Mouse (Mus musculus) intestine, postnatal 0 days (tissue): ENCODE data around the gene Dio1. TPM values are rescaled to one million over a fixed set of nuclear protein-coding genes. Genes with fewer than 3 reads are reported as not detected.

Experiments
- ATAC-seq: fragments of 200-750 bp; cut with Nextera tagmentation; 2 replicates; pipeline ENCODE4 v1.8.0; 2017; ENCODE audit warnings: mild to moderate bottlenecking, moderate TSS enrichment, moderate library complexity
- H3K27ac ChIP-seq: fragments of 300-500 bp; sonication (generic); 2 replicates; pipeline ENCODE4 v1.5.1; 2014; ENCODE audit warnings: mild to moderate bottlenecking, low read depth, low read length, moderate library complexity
- H3K27me3 ChIP-seq: fragments of 300-500 bp; sonication (generic); replicated peaks from 2 replicates; pipeline ENCODE4 v1.6.1; 2014; ENCODE audit warnings: low read length, mixed read lengths; ENCODE audit not compliant: control insufficient read depth, insufficient read depth
- H3K36me3 ChIP-seq: fragments of 300-500 bp; sonication (generic); 2 replicates; pipeline ENCODE4 v1.6.1; 2014; ENCODE audit warnings: mild to moderate bottlenecking, moderate library complexity; ENCODE audit not compliant: control insufficient read depth, insufficient read depth
- H3K4me1 ChIP-seq: fragments of 300-500 bp; sonication (generic); replicated peaks from 2 replicates; pipeline ENCODE4 v1.6.1; 2014; ENCODE audit warnings: antibody characterized with exemption, low read length, mixed read lengths; ENCODE audit not compliant: control insufficient read depth, insufficient read depth
- H3K4me2 ChIP-seq: fragments of 300-500 bp; sonication (generic); replicated peaks from 2 replicates; pipeline ENCODE4 v1.6.1; 2014; ENCODE audit warnings: low read depth, mild to moderate bottlenecking, moderate library complexity
- H3K4me3 ChIP-seq: fragments of 300-500 bp; sonication (generic); 2 replicates; pipeline ENCODE4 v1.5.1; 2014; ENCODE audit warnings: low read depth, low read length
- H3K9ac ChIP-seq: fragments of 300-500 bp; sonication (generic); 2 replicates; pipeline ENCODE4 v1.6.1; 2014; ENCODE audit warnings: mild to moderate bottlenecking, low read depth, low read length
- H3K9me3 ChIP-seq: fragments of 300-500 bp; sonication (generic); 2 replicates; pipeline ENCODE4 v1.6.1; 2016; ENCODE audit warnings: mixed run types; ENCODE audit not compliant: control insufficient read depth
- CTCF ChIP-seq: sonication (generic); IDR thresholded peaks from 2 replicates; pipeline ENCODE4 v1.5.1; 2016; ENCODE audit warnings: low read depth, mild to moderate bottlenecking, control low read depth, antibody characterized with exemption, moderate library complexity
- WGBS: fragments of 180-500 bp; shearing (Covaris S2); extraction: QIAGEN DNeasy Blood & Tissue Kit; methylation state at CpG from one replicate; pipeline ENCODE4 v1.1.7; 2014; 5-methylcytosine and 5-hydroxymethylcytosine counted together
- polyA plus RNA-seq: library from polyadenylated mRNA; unstranded; fragments of >200 nt; fragmentation: Nextera tagmentation; extraction: Ambion mirVana; gene quantifications from 2 replicates; pipeline ENCODE4 v1.2.1, GENCODE M21; 2015

Gene Dio1
- polyA plus RNA-seq, 1 experiment from 2014 or later = 67.4 TPM

GRCm38 (mm10) chr4:107299779-107300340, 7.1 kb downstream of the Dio1 start:
- Histone ChIP-seq H3K4me3 (no peak overlapping the region), H3K9ac (no peak overlapping the region), H3K4me2 (no peak overlapping the region), H3K27me3 (no peaks in the 10 kb centered on the region), H3K27ac (peak overlapping the region; percentile 62), H3K9me3 (no peaks in the 10 kb centered on the region), H3K36me3 (no peaks in the 10 kb centered on the region), H3K4me1 (no peaks in the 10 kb centered on the region)
- TF ChIP-seq CTCF = no peak
- no peak for ATAC-seq
- WGBS = 66% methylated on average over 7 of the region's 7 CpGs

GRCm38 (mm10) chr4:107298071-107298606, 8.8 kb downstream of the Dio1 start:
- Histone ChIP-seq H3K27ac (peak overlapping the region; percentile 57), H3K36me3 (no peaks in the 10 kb centered on the region), H3K9ac (no peak overlapping the region), H3K4me3 (no peak overlapping the region), H3K4me2 (no peak overlapping the region), H3K4me1 (no peaks in the 10 kb centered on the region), H3K9me3 (no peaks in the 10 kb centered on the region), H3K27me3 (no peaks in the 10 kb centered on the region)
- peak; percentile 65 for ATAC-seq
- TF ChIP-seq CTCF = no peak
- 50% methylated on average over 8 of the region's 8 CpGs for WGBS

- no peaks in the 10 kb centered on the region for H3K36me3 ChIP-seq
- H3K27me3 ChIP-seq = no peaks in the 10 kb centered on the region
- peak; percentile 79 for ATAC-seq
- H3K4me3 ChIP-seq = no peak overlapping the region
- TF ChIP-seq CTCF = no peak
- WGBS = 12% methylated on average over 4 of the region's 4 CpGs
- no peak overlapping the region for H3K4me2 ChIP-seq
- H3K9me3 ChIP-seq = no peaks in the 10 kb centered on the region
- no peak overlapping the region; the same call in 1 of the 2 replicates for H3K27ac ChIP-seq
- no peaks in the 10 kb centered on the region for H3K4me1 ChIP-seq
- H3K9ac ChIP-seq = no peak overlapping the region
These were observed 14.7 kb downstream of the Dio1 start for GRCm38 (mm10) chr4:107292273-107292662.

GRCm38 (mm10) chr4:107291611-107292272, 15.2 kb downstream of the Dio1 start:
- Histone ChIP-seq H3K4me3 (no peak overlapping the region), H3K4me1 (no peaks in the 10 kb centered on the region), H3K27ac (no peak overlapping the region), H3K4me2 (no peak overlapping the region), H3K9me3 (no peaks in the 10 kb centered on the region), H3K9ac (no peak overlapping the region), H3K36me3 (no peaks in the 10 kb centered on the region), H3K27me3 (no peaks in the 10 kb centered on the region)
- TF ChIP-seq CTCF = no peak
- WGBS = 82% methylated on average over 7 of the region's 7 CpGs
- peak; percentile 12; the same call in 1 of the 2 replicates for ATAC-seq

- Histone ChIP-seq H3K4me3 (no peak overlapping the region), H3K9me3 (no peaks in the 10 kb centered on the region), H3K27ac (no peak overlapping the region), H3K27me3 (no peaks in the 10 kb centered on the region), H3K4me1 (no peaks in the 10 kb centered on the region), H3K9ac (no peak overlapping the region), H3K4me2 (no peak overlapping the region), H3K36me3 (no peaks in the 10 kb centered on the region)
- ATAC-seq = no peak
- 72% methylated on average over 2 of the region's 2 CpGs for WGBS
- no peak for TF ChIP-seq CTCF
These were observed 19.5 kb downstream of the Dio1 start for GRCm38 (mm10) chr4:107287517-107287916.

- 94% methylated on average over 8 of the region's 8 CpGs for WGBS
- H3K9ac ChIP-seq = no peak overlapping the region
- H3K36me3 ChIP-seq = no peaks in the 10 kb centered on the region
- no peaks in the 10 kb centered on the region for H3K27me3 ChIP-seq
- no peak overlapping the region for H3K27ac ChIP-seq
- no peaks in the 10 kb centered on the region for H3K4me1 ChIP-seq
- no peak for ATAC-seq
- TF ChIP-seq CTCF = no peak
- no peaks in the 10 kb centered on the region for H3K9me3 ChIP-seq
- no peak overlapping the region for H3K4me3 ChIP-seq
- no peak overlapping the region for H3K4me2 ChIP-seq
These were observed 20.6 kb downstream of the Dio1 start for GRCm38 (mm10) chr4:107286386-107286785.
